In the genomic region with DNA sequence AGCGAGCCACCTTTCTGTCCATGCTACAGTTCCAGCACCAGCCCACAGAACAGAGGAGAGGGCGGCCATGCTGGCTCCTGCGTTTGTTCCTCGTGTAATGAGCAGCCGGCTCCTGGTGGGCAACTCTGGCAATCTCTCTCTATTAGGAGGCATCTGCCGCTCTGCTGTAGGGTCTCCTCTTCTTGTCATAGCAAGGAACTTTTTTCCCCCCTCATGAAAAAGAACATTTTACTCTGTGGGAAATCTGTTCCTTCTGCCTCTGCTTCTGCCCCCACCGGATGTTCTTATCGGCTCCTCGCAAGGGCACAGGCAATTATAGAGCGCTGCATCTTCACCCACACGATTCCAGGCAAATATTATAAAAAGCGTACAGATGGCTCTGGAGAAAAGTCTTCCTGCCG, we compare ENCODE assay signal across 11 mouse cellular contexts.
DNase-seq lines count a peak whose midpoint lies in the region.
"Had no signal": no experiment of that assay in that cellular context is flagged by ENCODE, and none has a peak within 500 bp of the region (broad histone marks: within the 10 kb centered on the region; RNA-seq: fewer than 3 reads in every experiment).

No protein-coding gene starts in this region.

- DNase-seq in layer of hippocampus, adult 18-20 months (ENCODE audit: low spot score in 2 of 2), result peak; percentile 68 to 80
- DNase-seq in layer of hippocampus, adult 9-10 months (ENCODE audit: low spot score), result no peak
- DNase-seq in frontal cortex, postnatal 10 days (ENCODE audit: low spot score in 2 of 2), result peak; percentile 31 to 56
- DNase-seq in left cerebral cortex, adult 18-20 months (ENCODE audit: low spot score in 2 of 2), result peak; percentile 39 to 72
- peak; percentile 63 to 74 for DNase-seq in right cerebral cortex, postnatal 36 days (ENCODE audit: low spot score in 2 of 2)
- DNase-seq in c-Kit-positive CD71-positive TER-119-positive erythroid progenitor cells, embryonic 14.5 days (ENCODE audit: low spot score), result no peak
- no peak for DNase-seq in kidney, postnatal 10 days
- DNase-seq: gastrocnemius, adult 2 months; heart, postnatal 4 days; kidney, adult 8-10 months; lung, postnatal 10 days had no signal

Comparison
In these comparisons a context has a peak if more than half of its experiments do, and no peak if none do; other contexts are left out.
1. DNase-seq: peak in layer of hippocampus, adult 18-20 months (2 of 2), frontal cortex, postnatal 10 days (2 of 2), left cerebral cortex, adult 18-20 months (2 of 2) and right cerebral cortex, postnatal 36 days (2 of 2); none in layer of hippocampus, adult 9-10 months (single experiment), c-Kit-positive CD71-positive TER-119-positive erythroid progenitor cells, embryonic 14.5 days (single experiment) and kidney, postnatal 10 days (single experiment).